Mouse (Mus musculus) liver, adult 2 months (tissue): Measurements from ENCODE around the gene Zbtb25.

Experiments used
- CTCF ChIP-seq: fragments of 200-500 bp; IDR thresholded peaks from 2 replicates; pipeline ENCODE4 v1.5.1; 2011; ENCODE audit warnings: low read depth, low read length, control low read depth
- POLR2A ChIP-seq: fragments of 200-500 bp; IDR thresholded peaks from 2 replicates; pipeline ENCODE4 v1.6.1; 2011; ENCODE audit warnings: low read length, control low read depth; ENCODE audit not compliant: insufficient read depth; ENCODE audit errors: extremely low read depth

DNA sequence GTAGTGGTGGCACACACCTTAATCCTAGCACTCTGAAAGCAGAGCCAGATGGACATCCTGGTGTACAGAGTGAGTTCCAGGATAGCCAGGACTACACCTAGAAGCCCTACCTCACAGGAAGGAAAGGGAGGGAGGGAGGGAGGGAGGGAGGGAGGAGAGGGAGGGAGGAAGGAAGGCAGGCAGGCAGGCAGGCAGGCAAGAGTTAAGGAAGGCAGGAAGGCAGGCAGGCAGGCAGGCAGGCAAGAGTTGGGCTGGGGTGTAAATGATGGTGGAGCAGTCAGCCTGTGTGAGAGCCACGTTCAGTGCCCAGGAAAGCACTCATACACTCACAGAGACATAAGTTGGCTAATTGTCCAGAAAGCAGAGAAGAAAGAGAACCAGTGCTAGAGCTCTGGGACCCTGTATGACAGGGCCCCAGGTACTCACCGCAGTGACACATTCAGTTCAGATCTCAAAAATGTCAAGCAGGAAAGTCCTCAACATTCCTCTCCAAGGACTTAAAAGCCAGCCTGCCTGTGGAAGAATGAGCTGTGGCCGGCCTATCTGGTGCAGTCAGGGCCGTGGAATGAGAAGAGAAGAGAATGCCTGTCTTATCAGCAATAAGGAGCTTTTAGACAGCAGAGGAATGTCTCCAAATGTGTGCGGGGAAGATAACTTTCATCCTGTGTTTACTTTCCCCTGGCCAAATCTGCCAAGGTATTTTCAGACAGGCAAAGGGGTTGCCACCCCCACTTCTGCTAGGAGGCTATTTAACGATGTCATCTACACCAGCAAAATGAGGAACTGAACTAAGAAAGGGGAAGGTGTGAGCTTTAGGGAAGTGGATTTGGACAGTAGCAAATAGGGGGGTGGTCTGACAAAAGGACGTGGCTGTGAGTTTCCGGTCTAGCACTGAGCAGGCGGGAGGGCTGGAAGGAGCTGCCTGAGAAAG lies 50.9 kb downstream of the Zbtb25 start:
- no peak for TF ChIP-seq CTCF
- TF ChIP-seq POLR2A, result no peak
